Mouse (Mus musculus): ENCODE data around the gene Syt8. TPM values are rescaled to one million over a fixed set of nuclear protein-coding genes. Genes with fewer than 3 reads are reported as not detected.
"Not testable (repeated sequence)": the region's sequence is repeated elsewhere in the genome, so short reads cannot be mapped to it uniquely, and the experiment has no call there.

Gene Syt8
- total RNA-seq (2021): not detected

GRCm38 (mm10) chr7:142434137-142434865, at the start of gene Syt8:
Syt8 (plus strand) TSS chr7:142434850.
- no peak for DNase-seq
- intact Hi-C loops (cut with DNase I): loop anchor here (1.0 to 2.0 kb wide), 3 partner anchors 17 to 238 kb away; no protein-coding TSS in a partner anchor

DNA sequence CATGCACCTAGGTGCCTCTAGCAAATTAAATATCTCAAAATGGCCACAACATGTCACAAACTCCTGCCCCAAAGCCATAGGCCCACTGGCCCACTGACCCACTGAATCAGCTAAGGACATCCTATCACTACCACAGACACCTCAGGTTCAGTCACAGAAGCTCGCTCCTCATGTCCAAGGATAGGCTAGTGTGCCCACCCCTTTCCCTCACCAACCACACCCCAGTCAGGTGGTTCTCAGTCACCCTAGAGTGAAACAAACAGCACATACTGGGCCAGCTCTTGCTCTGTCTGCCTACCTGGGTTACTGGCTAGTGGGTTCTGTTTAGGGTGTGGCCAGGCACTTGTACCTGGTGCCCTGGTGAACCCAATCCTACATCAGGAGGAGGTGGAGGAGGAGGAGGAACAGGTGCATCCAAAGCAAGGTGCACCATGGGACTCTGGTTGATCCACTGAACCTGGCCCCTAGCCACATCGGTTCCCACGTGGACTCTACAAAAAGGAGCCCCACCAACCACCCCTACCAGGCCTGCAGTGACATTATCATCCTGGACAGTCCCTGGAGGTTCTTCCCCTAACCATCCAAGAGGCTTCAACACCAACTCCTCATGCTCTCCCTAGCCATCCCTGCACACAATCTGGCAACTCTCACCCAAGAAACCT, 48.8 kb upstream of the Syt8 start:
- no peak for DNase-seq
- intact Hi-C loops (cut with DNase I): no loop called here

DNA sequence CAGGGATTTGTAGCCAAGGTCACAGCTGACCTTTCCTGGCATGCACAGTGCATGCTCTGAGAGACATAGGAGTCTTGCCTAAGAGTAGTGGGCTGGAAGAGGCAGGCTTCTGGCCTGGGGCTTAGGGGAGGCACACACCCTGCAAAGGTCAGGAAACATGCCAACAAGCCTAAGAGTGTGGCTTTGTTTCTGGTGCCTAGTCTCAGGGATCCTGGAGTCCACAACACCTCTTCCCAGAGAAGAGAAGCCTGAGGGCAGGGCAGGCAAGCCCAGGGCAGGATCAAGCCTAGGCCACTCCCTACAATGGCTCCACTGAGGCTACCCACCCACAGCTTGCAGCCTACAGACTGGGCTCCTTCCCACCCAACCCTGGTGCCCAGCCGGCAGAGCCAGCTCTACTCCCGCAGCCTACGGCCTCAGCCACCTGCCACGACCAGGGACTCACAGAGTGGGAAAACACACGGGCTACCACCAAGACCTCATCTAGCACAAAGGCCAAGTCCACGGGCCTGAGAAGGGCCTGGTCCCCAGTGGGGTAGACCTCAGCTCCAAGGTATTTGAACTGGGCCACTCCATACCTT, 47.9 kb upstream of the Syt8 start:
- peak; percentile 55 to 56 for DNase-seq
- intact Hi-C loops (cut with DNase I): no loop called here

- intact Hi-C loops (cut with DNase I): no loop called here
- peak; percentile 98 for DNase-seq
Measured at GRCm38 (mm10) chr7:142387419-142388148, 47.1 kb upstream of the Syt8 start, which contains the start of gene Ctsd. Ctsd (minus strand) TSS chr7:142388038.

GRCm38 (mm10) chr7:142388198-142388597, 46.5 kb upstream of the Syt8 start:
- intact Hi-C loops (cut with DNase I): no loop called here
- no peak for DNase-seq

GRCm38 (mm10) chr7:142388740-142389139, 45.9 kb upstream of the Syt8 start:
- intact Hi-C loops (cut with DNase I): no loop called here
- no peak for DNase-seq

DNA sequence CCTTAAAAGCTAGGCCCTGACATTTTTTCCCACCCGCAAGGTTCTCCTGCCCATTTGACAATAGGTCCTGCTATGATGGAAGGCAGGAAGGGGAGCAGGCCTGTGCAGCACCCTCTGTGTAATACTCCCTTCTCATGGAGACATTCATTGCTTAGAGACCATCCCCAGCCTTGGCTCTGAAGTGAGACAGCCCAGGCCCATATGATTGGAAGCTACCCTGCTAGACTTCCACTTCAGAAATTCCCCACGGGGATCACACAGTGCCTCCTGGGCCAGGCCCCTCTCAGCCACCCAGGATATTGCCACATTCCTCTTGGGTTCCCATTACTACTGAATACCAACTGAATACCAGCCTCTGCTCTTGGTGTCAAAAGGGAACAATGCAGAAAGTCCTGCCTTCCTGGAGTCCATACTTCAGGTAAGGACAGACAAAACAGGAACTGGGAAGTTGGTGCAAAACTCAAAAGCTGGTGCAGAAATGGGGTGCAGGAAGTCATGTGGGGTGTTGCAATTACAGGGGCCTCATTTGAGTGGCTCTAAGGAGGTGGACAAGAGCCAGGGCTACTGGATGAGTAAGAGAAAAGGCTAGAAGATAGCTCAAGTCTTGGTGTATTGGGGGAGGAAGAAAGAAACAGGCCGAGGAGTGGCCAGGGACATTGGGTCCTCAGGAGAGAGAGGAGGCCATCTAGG, 44.5 kb upstream of the Syt8 start:
- intact Hi-C loops (cut with DNase I): loop anchor here (2.0 kb wide), 1 partner anchor 29 kb away; no protein-coding TSS in a partner anchor
- no peak for DNase-seq

DNA sequence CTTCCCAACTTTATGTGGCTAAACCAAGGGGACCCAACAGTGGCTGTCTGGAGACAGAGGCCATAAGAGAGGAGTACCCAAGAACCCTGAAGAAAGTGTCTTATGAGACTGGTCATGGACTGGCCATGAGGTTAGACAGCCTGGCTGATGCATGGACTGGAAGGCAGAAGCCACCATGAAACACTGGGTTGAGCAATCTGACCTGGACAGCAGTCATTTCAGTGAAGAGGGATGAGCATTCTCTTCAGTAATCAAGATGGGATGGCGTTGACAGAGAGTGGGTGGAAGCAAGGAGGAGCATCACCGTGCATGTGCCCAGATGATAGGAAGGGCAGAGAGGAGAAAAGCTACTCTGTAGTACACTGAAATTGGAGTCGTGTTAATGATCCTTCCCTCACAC, 43.5 kb upstream of the Syt8 start:
- intact Hi-C loops (cut with DNase I): loop anchor here (2.0 kb wide), 1 partner anchor 28 kb away; no protein-coding TSS in a partner anchor
- DNase-seq: no peak

- intact Hi-C loops (cut with DNase I): loop anchor here (2.0 kb wide), 1 partner anchor 27 kb away; no protein-coding TSS in a partner anchor
- no peak for DNase-seq
Measured at GRCm38 (mm10) chr7:142391609-142392008, 43.0 kb upstream of the Syt8 start.

DNA sequence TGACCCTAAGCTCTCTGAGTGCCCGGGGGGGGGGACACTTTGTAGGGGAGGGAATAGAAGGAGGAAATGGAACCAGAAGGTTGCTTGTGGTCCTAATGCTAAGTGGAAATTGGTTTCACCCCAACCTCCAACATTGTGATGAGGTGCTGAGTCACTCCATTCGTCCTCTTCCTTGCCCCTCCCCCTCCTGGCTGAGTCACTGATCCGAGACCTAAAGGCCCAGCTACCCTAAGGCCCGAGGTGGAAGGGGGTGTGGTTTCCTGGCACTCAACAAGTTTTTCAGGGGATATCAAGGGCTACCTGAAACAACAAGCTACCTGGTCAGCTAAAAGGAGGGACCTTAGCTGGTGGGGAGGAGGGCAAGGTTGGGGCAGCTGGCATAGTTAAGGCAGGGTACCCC, 41.5 kb upstream of the Syt8 start:
- intact Hi-C loops (cut with DNase I): no loop called here
- DNase-seq: no peak

DNA sequence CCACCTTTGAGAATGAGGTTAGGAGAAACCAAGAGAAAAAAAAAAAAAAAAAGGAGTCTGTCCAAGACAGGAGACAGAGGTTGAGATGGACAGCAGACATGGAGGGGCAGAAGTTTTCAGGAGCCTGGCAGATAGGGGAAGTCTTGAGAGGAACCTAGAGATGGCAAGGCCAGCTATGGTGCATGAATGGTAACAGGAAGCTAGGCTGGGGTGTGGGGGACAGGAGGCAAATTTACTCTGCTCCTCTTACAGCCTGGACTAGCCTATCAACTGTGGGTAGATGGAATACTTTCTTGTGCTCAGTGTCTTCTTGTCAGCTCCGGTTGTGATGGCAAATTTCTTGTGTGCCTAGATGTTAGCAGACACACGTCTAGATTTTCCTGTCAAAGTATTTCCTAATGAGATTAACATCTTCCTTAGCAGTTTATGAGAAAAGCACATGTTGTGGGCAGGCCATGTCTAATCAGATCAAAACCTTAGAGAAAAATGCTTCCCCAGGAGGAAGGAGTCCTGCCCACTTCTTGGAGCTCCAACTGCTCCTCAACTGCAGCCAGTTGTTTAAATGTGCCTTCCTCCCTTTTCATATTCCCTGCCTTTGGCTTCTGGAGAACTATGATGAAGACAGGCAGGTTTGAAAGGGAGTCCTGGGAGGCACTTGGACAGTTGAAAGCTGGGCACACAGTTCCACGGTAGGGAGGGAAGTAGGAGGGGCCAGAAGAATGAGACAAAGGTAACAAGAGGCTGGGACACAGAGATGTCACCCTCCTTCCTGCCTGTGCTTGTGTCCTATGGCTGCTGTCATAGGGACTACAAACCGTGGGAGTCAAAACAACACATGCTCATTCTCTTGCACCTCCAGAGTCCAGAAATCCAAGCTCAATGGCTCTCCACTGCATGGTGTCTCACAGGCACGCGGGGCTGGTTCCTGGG, 40.1 kb upstream of the Syt8 start:
- no peak for DNase-seq

GRCm38 (mm10) chr7:142395472-142395871, 39.2 kb upstream of the Syt8 start:
- DNase-seq: no peak
- intact Hi-C loops (cut with DNase I): no loop called here

More for the DNA sequence above, 40.1 kb upstream of the Syt8 start:
- intact Hi-C loops (cut with DNase I): no loop called here

DNA sequence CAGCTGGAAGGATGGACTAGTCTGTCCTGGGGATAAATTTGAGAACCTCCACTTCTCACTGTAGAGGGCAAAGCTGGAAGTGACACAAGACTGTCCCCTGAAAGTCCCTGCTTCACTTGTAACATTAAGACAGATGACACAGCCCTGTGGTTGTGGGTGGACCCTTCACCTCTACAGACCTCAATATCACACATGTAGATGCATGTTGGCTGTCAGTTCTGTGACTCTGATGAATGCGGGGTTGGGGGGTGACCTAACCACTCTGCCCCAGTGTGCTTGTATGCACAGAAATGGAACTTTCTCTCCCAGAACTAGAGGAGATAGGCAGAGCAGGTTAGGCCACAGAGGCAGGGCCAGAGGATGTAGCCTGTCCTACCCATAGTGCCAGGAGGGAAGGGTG, 38.0 kb upstream of the Syt8 start:
- intact Hi-C loops (cut with DNase I): no loop called here
- DNase-seq: no peak

GRCm38 (mm10) chr7:142398052-142398451, 36.6 kb upstream of the Syt8 start:
- intact Hi-C loops (cut with DNase I): no loop called here
- peak in 1 of 2 experiments; percentile 18 for DNase-seq

- intact Hi-C loops (cut with DNase I): no loop called here
- no peak for DNase-seq
Measured at GRCm38 (mm10) chr7:142399250-142399649, 35.4 kb upstream of the Syt8 start.

DNA sequence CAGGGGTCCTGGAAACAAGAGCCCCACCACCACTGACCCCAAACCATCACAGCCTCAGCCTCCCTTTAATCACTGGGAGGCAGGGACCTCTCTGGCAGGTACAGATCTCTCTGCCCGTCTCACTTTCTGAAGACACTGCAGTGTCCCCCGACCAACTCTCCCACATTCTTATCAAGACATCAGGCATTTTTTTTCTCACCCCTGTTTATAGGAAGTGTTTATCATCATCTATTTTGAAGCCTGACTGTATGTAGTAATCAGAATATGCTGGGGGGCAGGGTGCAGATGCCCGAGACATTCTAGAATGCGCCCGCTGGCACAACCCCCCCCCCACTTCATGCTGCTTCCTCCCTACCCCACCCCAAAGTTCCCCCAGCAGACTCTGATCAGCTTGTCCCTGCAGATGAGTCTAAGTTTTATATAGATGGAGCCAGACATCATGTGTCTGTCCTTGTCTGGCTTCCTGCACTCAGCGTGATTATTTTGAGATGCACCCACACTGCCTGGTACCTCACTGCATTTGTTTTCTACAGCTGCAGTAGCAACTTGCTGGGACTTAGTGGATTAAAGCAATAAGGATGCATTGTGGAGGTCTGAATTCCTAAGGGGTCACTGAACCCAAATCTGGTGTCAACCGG, 34.4 kb upstream of the Syt8 start:
- no peak for DNase-seq
- intact Hi-C loops (cut with DNase I): no loop called here

DNA sequence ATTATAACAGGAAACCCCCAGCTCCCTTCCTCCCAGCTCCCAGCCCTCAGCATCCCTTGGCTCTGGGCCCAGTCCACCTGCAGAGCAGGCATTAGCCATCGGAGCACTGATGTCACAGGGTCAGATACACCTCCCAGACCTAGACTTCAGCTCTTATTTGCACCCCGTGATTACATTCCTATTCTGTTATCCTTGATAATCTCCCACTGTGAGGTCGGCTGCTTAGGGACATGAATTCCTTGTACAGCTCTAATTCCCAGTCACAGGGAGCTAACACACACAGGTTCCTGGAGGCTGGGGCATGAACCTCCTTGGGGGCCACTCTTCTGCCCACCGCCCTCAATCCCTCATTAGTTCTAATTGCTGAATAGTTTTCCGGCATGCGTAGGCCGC, 33.9 kb upstream of the Syt8 start:
- intact Hi-C loops (cut with DNase I): no loop called here

GRCm38 (mm10) chr7:142403591-142403990, 31.1 kb upstream of the Syt8 start:
- DNase-seq: no peak
- intact Hi-C loops (cut with DNase I): no loop called here

More for the DNA sequence above, 33.9 kb upstream of the Syt8 start:
- DNase-seq: no peak

DNA sequence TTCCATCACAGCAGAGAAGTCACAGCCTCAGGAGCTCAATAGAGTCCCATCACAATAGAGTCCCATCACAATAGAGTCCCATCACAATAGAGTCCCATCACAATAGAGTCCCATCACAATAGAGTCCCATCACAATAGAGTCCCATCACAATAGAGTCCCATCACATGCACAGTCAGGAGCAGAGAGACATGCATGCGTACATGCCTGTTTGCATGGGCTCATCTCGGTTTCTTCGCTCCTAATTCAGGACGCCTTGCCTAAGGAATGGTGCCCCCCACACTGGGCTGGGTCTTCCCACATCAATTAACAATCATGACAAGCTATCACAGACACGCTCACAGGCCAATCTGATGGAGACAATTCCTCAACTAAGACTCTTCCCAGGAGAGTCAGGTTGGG, 29.5 kb upstream of the Syt8 start:
- intact Hi-C loops (cut with DNase I): not testable (repeated sequence)

More for the DNA sequence above, 29.5 kb upstream of the Syt8 start:
- not testable (repeated sequence) for DNase-seq
